ENCODE assay signal across 8 mouse cellular contexts in the genomic region with DNA sequence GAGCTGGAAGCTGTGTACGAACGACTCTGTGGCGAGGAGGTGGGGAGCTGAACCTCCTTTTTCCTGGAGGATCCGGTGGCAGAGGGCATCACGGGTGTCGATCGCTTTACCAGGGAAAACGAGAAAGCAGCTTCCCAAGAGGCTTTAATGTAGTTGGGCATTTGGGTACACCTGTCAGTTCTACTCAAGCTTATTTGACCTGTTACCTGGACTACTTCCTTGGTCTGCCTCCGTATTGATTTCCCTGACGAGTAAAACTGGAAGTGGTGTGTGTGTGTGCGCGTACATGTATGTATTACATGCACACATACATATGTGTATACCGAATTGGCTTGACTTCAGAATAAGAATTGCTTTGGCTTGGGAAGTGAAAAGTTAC. TPM values are rescaled to one million over a fixed set of nuclear protein-coding genes. Genes with fewer than 3 reads are reported as not detected.
DNase-seq lines count a peak whose midpoint lies in the region; ATAC-seq and TF ChIP-seq lines count a peak whose summit lies in the region.

No protein-coding gene starts in this region.

- H3K36me3 ChIP-seq in lung, embryonic 16.5 days (ENCODE audit: control insufficient read depth, insufficient read depth, low read length), result peaks cover 27% of the 10 kb centered on the region
- H3K36me3 ChIP-seq in erythroblast, embryonic 14.5 days (ENCODE audit: control insufficient read depth), result peaks cover 65% of the 10 kb centered on the region
- H3K36me3 ChIP-seq in limb, embryonic 13.5 days, result peaks cover 56% of the 10 kb centered on the region
- H3K36me3 ChIP-seq in small intestine, adult 2 months (ENCODE audit: control insufficient read depth, insufficient read depth, low read length), result peaks cover 40% of the 10 kb centered on the region

- peak overlapping the region; percentile 53; the same call in 1 of the 2 replicates for H3K27ac ChIP-seq in lung, embryonic 16.5 days (ENCODE audit: low read length)
- no peak overlapping the region; the same call in 1 of the 2 replicates for H3K27ac ChIP-seq in limb, embryonic 13.5 days
- peak overlapping the region; percentile 69 for H3K27ac ChIP-seq in small intestine, adult 2 months (ENCODE audit: insufficient read depth, low read depth, low read length)

- WGBS in lung, embryonic 16.5 days, result under 1% methylated on average over 13 of the region's 13 CpGs
- 2% methylated on average over 13 of the region's 13 CpGs for WGBS in limb, embryonic 13.5 days
- 1% methylated on average over 13 of the region's 13 CpGs for WGBS in small intestine, adult 2 months

- no peak for TF ChIP-seq POLR2A in small intestine, adult 2 months (IDR thresholded peaks at IDR 0.05; ENCODE audit: low read depth, low read length)

- no peak for DNase-seq in lung, adult 18-20 months
- no peak for DNase-seq in layer of hippocampus, adult 9-11 months
- DNase-seq in embryo, embryonic 10 days (ENCODE audit: low spot score), result no peak
- DNase-seq in c-Kit-positive CD71-positive TER-119-positive erythroid progenitor cells, embryonic 14.5 days (ENCODE audit: low spot score), result no peak

- H3K9ac ChIP-seq in lung, embryonic 16.5 days (ENCODE audit: low read length), result peak overlapping the region; percentile 84
- H3K9ac ChIP-seq in limb, embryonic 13.5 days, result peak overlapping the region; percentile 86

- ATAC-seq in lung, embryonic 16.5 days (ENCODE audit: low read depth), result no peak; the same call in 1 of the 2 replicates
- ATAC-seq in limb, embryonic 13.5 days (ENCODE audit: low FRiP score, low read depth), result no peak

- H3K4me1 ChIP-seq in lung, embryonic 16.5 days (replicated peaks; ENCODE audit: control insufficient read depth, insufficient read depth, low read length), result peaks cover 21% of the 10 kb centered on the region
- peaks cover 46% of the 10 kb centered on the region for H3K4me1 ChIP-seq in erythroblast, embryonic 14.5 days (ENCODE audit: control insufficient read depth)
- H3K4me1 ChIP-seq in limb, embryonic 13.5 days, result peaks cover 30% of the 10 kb centered on the region
- no peaks in the 10 kb centered on the region; the same call in 1 of the 2 replicates for H3K4me1 ChIP-seq in small intestine, adult 2 months (ENCODE audit: control insufficient read depth, insufficient read depth, insufficient read length, low read length)

- no peaks in the 10 kb centered on the region for H3K9me3 ChIP-seq in lung, embryonic 16.5 days (ENCODE audit: control insufficient read depth, low read length)
- no peaks in the 10 kb centered on the region for H3K9me3 ChIP-seq in erythroblast, embryonic 14.5 days (ENCODE audit: control insufficient read depth, low read length)
- H3K9me3 ChIP-seq in limb, embryonic 13.5 days, result no peaks in the 10 kb centered on the region

- H3K4me2 ChIP-seq in lung, embryonic 16.5 days (ENCODE audit: low read depth, low read length), result peak overlapping the region; percentile 80
- peak overlapping the region; percentile 92 for H3K4me2 ChIP-seq in limb, embryonic 13.5 days (replicated peaks)

- H3K27me3 ChIP-seq in lung, embryonic 16.5 days (ENCODE audit: control insufficient read depth, insufficient read depth, low read depth, low read length), result no peaks in the 10 kb centered on the region
- no peaks in the 10 kb centered on the region for H3K27me3 ChIP-seq in erythroblast, embryonic 14.5 days (ENCODE audit: control insufficient read depth)
- H3K27me3 ChIP-seq in limb, embryonic 13.5 days, result no peaks in the 10 kb centered on the region
- no peaks in the 10 kb centered on the region for H3K27me3 ChIP-seq in small intestine, adult 2 months (ENCODE audit: control insufficient read depth, insufficient read depth, low read length)

- peak overlapping the region; percentile 69 for H3K4me3 ChIP-seq in lung, embryonic 16.5 days (ENCODE audit: low read length)
- H3K4me3 ChIP-seq in erythroblast, embryonic 14.5 days (replicated peaks), result peak overlapping the region; percentile 100
- H3K4me3 ChIP-seq in limb, embryonic 13.5 days, result peak overlapping the region; percentile 89
- peak overlapping the region; percentile 100 for H3K4me3 ChIP-seq in small intestine, adult 2 months (ENCODE audit: low read depth, low read length)

- no peak for TF ChIP-seq CTCF in small intestine, adult 2 months (IDR thresholded peaks at IDR 0.05; ENCODE audit: extremely low read depth, insufficient read length, insufficient replicate concordance, low read depth, low read length)

RNA-seq across cellular contexts. Expression of gene Sf3b3, which starts 0.6 kb away (rescaled TPM):
- 132 and 140 TPM in 2 replicates for polyA plus RNA-seq in lung, embryonic 16.5 days (2015; fragmentation: Nextera tagmentation; extraction: Ambion mirVana)
- polyA plus RNA-seq in erythroblast, embryonic 14.5 days (2012), result 0.49 and 0.52 TPM in 2 replicates
- 160 and 171 TPM in 2 replicates for polyA plus RNA-seq in limb, embryonic 13.5 days (2015; fragmentation: Nextera tagmentation; extraction: Ambion mirVana)
- 9.1 and 14.4 TPM in 2 replicates for polyA plus RNA-seq in small intestine, adult 2 months (2012; rRNA removed)

RNA-seq across cellular contexts. Expression of gene Cog4, which starts 0.8 kb away (rescaled TPM):
- polyA plus RNA-seq in lung, embryonic 16.5 days (2015; fragmentation: Nextera tagmentation; extraction: Ambion mirVana), result 73.9 and 74.9 TPM in 2 replicates
- 0.56 and 0.67 TPM in 2 replicates for polyA plus RNA-seq in erythroblast, embryonic 14.5 days (2012)
- 80.8 and 86.4 TPM in 2 replicates for polyA plus RNA-seq in limb, embryonic 13.5 days (2015; fragmentation: Nextera tagmentation; extraction: Ambion mirVana)
- polyA plus RNA-seq in small intestine, adult 2 months (2012; rRNA removed), result 13.5 and 21.6 TPM in 2 replicates

RNA-seq across cellular contexts. Expression of gene Il34, which starts 41.4 kb away (rescaled TPM):
- 4.9 and 6.5 TPM in 2 replicates for polyA plus RNA-seq in lung, embryonic 16.5 days (2015; fragmentation: Nextera tagmentation; extraction: Ambion mirVana)
- not detected in 2 replicates for polyA plus RNA-seq in erythroblast, embryonic 14.5 days (2012)
- 0.29 and 1.1 TPM in 2 replicates for polyA plus RNA-seq in limb, embryonic 13.5 days (2015; fragmentation: Nextera tagmentation; extraction: Ambion mirVana)
- 7.6 and 16.7 TPM in 2 replicates for polyA plus RNA-seq in small intestine, adult 2 months (2012; rRNA removed)

RNA-seq across cellular contexts. Expression of gene Fuk, which starts 55.1 kb away (rescaled TPM):
- 9.8 and 10.6 TPM in 2 replicates for polyA plus RNA-seq in lung, embryonic 16.5 days (2015; fragmentation: Nextera tagmentation; extraction: Ambion mirVana)
- polyA plus RNA-seq in erythroblast, embryonic 14.5 days (2012), result 0.31 and 0.47 TPM in 2 replicates
- polyA plus RNA-seq in limb, embryonic 13.5 days (2015; fragmentation: Nextera tagmentation; extraction: Ambion mirVana), result 14.7 and 16.1 TPM in 2 replicates
- polyA plus RNA-seq in small intestine, adult 2 months (2012; rRNA removed), result 17.9 and 21.7 TPM in 2 replicates
